Mouse (Mus musculus) liver, embryonic 11.5 days (tissue): ENCODE measurements around the gene Tln1. TPM values are rescaled to one million over a fixed set of nuclear protein-coding genes. Genes with fewer than 3 reads are reported as not detected.

Experiments used
- ATAC-seq: fragments of 200-750 bp; cut with Nextera tagmentation; replicated peaks from 2 replicates; pipeline ENCODE4 v1.8.0; 2017; ENCODE audit warnings: moderate number of reproducible peaks, mild to moderate bottlenecking, moderate TSS enrichment, moderate library complexity; ENCODE audit not compliant: low FRiP score
- DNase-seq: peaks from one replicate; pipeline ENCODE4 v3.0.0-alpha.2; 2017; ENCODE audit warnings: low spot score
- H3K27ac ChIP-seq: fragments of 300-500 bp; sonication (generic); 2 replicates; pipeline ENCODE4 v1.5.1; 2014; ENCODE audit warnings: mild to moderate bottlenecking, low read depth, low read length, control low read depth
- H3K27me3 ChIP-seq: fragments of 300-500 bp; sonication (generic); replicated peaks from 2 replicates; pipeline ENCODE4 v1.6.1; 2014; ENCODE audit warnings: low read length, mixed read lengths; ENCODE audit not compliant: control insufficient read depth, insufficient read depth
- H3K36me3 ChIP-seq: fragments of 300-500 bp; sonication (generic); 2 replicates; pipeline ENCODE4 v1.6.1; 2014; ENCODE audit warnings: mild to moderate bottlenecking, low read length, moderate library complexity, mixed read lengths; ENCODE audit not compliant: control insufficient read depth, insufficient read depth
- H3K4me1 ChIP-seq: fragments of 300-500 bp; sonication (generic); replicated peaks from 2 replicates; pipeline ENCODE4 v1.6.1; 2014; ENCODE audit warnings: low read length, mixed read lengths; ENCODE audit not compliant: control insufficient read depth, insufficient read depth
- H3K4me2 ChIP-seq: fragments of 300-500 bp; sonication (generic); 2 replicates; pipeline ENCODE4 v1.6.1; 2014; ENCODE audit warnings: mild to moderate bottlenecking, control low read depth, moderate library complexity
- H3K4me3 ChIP-seq: fragments of 300-500 bp; sonication (generic); 2 replicates; pipeline ENCODE4 v1.5.1; 2014; ENCODE audit warnings: low read depth, low read length, control low read depth
- H3K9ac ChIP-seq: fragments of 300-500 bp; sonication (generic); 2 replicates; pipeline ENCODE4 v1.6.1; 2014; ENCODE audit warnings: low read depth, low read length, control low read depth
- H3K9me3 ChIP-seq: fragments of 300-500 bp; sonication (generic); 2 replicates; pipeline ENCODE4 v1.6.1; 2016; ENCODE audit warnings: low read length, inconsistent platforms, mixed read lengths; ENCODE audit not compliant: control insufficient read depth
- WGBS: fragments of 180-500 bp; shearing (Covaris S2); extraction: QIAGEN DNeasy Blood & Tissue Kit; methylation state at CpG from one replicate; pipeline ENCODE4 v1.1.7; 2014; 5-methylcytosine and 5-hydroxymethylcytosine counted together
- polyA plus RNA-seq: library from polyadenylated mRNA; unstranded; fragments of >200 nt; fragmentation: Nextera tagmentation; extraction: Ambion mirVana; gene quantifications from 2 replicates; pipeline ENCODE4 v1.2.1, GENCODE M21; 2014

Gene Tln1
- polyA plus RNA-seq, 1 experiment from 2014 or later, result 66.4 TPM

DNA sequence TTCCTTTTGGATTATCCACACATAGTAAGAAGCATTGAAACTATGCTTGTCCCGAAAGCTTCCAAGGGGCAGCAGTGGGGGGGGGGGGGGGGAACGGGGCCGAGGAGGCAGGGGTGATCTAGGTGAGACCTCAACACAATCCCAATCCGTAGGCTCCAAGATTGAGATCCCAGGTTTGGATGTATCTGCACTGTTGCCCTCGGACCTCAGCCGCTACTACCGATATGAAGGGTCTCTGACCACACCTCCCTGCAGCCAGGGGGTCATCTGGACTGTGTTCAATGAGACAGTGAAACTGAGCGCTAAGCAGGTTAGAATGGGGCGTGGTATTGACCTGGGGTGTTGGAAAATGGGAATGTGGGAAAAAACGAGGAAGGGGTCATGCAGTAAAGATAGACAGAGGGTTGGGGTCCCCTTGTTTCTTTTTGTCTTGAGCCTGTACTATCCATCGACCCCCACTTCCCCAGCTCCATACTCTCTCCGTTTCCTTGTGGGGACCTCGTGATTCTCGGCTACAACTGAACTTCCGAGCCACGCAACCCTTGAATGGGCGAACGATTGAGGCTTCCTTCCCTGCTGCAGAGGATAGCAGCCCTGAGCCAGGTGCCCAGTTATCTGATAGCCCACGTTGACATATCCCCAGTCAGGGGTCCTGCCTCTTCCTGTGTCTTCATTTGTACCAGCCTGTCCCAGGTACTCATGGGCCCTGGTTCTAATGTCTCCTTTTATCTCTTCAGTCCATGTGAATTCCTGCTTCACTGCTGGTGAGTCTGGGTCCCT, 50.6 kb downstream of the Tln1 start:
- Histone ChIP-seq H3K9me3 (no peaks in the 10 kb centered on the region), H3K4me2 (no peak overlapping the region), H3K36me3 (no peaks in the 10 kb centered on the region), H3K4me1 (peaks cover 16% of the 10 kb centered on the region), H3K4me3 (no peak overlapping the region), H3K27me3 (peaks cover 2% of the 10 kb centered on the region), H3K27ac (no peak overlapping the region), H3K9ac (no peak overlapping the region)
- WGBS, result 61% methylated on average over 19 of the region's 19 CpGs
- no peak for DNase-seq
- ATAC-seq, result no peak

- peak overlapping the region; percentile 32; the same call in 1 of the 2 replicates for H3K27ac ChIP-seq
- ATAC-seq, result no peak
- H3K9me3 ChIP-seq, result no peaks in the 10 kb centered on the region
- no peaks in the 10 kb centered on the region for H3K36me3 ChIP-seq
- no peak for DNase-seq
- H3K4me2 ChIP-seq, result peak overlapping the region; percentile 88
- 35% methylated on average over 9 of the region's 9 CpGs for WGBS
- peak overlapping the region; percentile 72 for H3K9ac ChIP-seq
- peaks cover 18% of the 10 kb centered on the region for H3K4me1 ChIP-seq
- peak overlapping the region; percentile 64 for H3K4me3 ChIP-seq
- H3K27me3 ChIP-seq, result peaks cover 6% of the 10 kb centered on the region
Observed at GRCm38 (mm10) chr4:43509109-43509508, 53.4 kb downstream of the Tln1 start.

GRCm38 (mm10) chr4:43508666-43508997, 53.9 kb downstream of the Tln1 start:
- H3K4me1 ChIP-seq, result peaks cover 19% of the 10 kb centered on the region
- H3K36me3 ChIP-seq, result no peaks in the 10 kb centered on the region
- H3K9ac ChIP-seq, result peak overlapping the region; percentile 72
- peak overlapping the region; percentile 32; the same call in 1 of the 2 replicates for H3K27ac ChIP-seq
- peak overlapping the region; percentile 64 for H3K4me3 ChIP-seq
- peak overlapping the region; percentile 88 for H3K4me2 ChIP-seq
- peaks cover 6% of the 10 kb centered on the region for H3K27me3 ChIP-seq
- H3K9me3 ChIP-seq, result no peaks in the 10 kb centered on the region
- DNase-seq, result peak; percentile 76
- WGBS, result 3% methylated on average over 13 of the region's 13 CpGs
- peak; percentile 83 for ATAC-seq

DNA sequence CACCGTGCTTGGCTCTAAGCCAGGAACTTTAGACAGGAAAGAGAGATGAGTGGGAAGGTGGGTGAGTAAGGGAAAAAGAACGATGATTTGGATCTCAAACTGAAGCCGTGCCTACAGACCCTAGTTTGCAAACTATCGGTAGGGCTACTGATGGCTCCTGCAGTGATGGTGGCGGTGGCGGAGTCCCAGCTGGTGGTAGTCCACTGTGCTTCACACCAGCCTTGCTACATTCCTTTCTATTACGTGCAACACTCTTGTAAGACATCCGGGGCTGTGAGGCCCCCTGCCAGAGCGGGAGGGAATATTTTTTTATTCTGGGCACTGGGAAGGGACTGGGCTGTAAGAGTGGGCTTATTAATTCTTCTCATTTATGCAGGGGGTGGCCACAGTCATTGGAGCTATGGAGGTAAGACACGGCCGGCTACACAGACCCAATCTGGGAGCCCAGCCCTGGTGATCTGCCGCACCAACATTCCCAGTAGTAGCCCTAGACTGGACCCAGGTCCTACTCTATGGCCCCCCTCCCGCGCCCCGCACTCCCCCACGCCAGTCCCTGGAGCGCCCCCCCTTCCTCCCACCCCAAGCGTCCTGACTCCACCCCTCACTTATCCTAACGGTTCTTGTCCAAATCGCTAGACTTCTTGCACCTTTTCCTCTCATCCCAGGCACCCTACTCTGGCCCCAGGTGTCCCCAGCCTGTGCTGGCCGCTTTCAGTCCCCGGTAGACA, 54.4 kb downstream of the Tln1 start:
- Histone ChIP-seq H3K9ac (peak overlapping the region; percentile 72), H3K27ac (no peak overlapping the region; the same call in 1 of the 2 replicates), H3K4me3 (peak overlapping the region; percentile 64), H3K4me2 (peak overlapping the region; percentile 88), H3K36me3 (no peaks in the 10 kb centered on the region), H3K9me3 (no peaks in the 10 kb centered on the region), H3K4me1 (peaks cover 19% of the 10 kb centered on the region), H3K27me3 (peaks cover 6% of the 10 kb centered on the region)
- no peak for DNase-seq
- WGBS, result 12% methylated on average over 22 of the region's 22 CpGs
- peak; percentile 35 for ATAC-seq

GRCm38 (mm10) chr4:43506536-43507185, 55.8 kb downstream of the Tln1 start, which contains the start of gene Car9:
Gene Car9 (plus strand): TSS chr4:43506966.
- ATAC-seq, result no peak
- Histone ChIP-seq H3K4me2 (peak within 1 kb of the TSS; percentile 88), H3K9me3 (no peaks in the 10 kb centered on the region), H3K9ac (peak within 1 kb of the TSS; percentile 72; the same call in 1 of the 2 replicates), H3K4me3 (peak within 1 kb of the TSS; percentile 64), H3K27ac (no peak within 1 kb of the TSS), H3K27me3 (peaks cover 6% of the 10 kb centered on the region), H3K36me3 (no peaks in the 10 kb centered on the region), H3K4me1 (peaks cover 19% of the 10 kb centered on the region)
- no peak for DNase-seq
- 73% methylated on average over 9 of the region's 9 CpGs for WGBS

GRCm38 (mm10) chr4:43506074-43506473, 56.4 kb downstream of the Tln1 start:
- Histone ChIP-seq H3K9ac (no peak overlapping the region), H3K4me1 (peaks cover 19% of the 10 kb centered on the region), H3K4me2 (no peak overlapping the region), H3K9me3 (no peaks in the 10 kb centered on the region), H3K27me3 (peaks cover 6% of the 10 kb centered on the region), H3K27ac (no peak overlapping the region), H3K4me3 (no peak overlapping the region), H3K36me3 (no peaks in the 10 kb centered on the region)
- WGBS, result 82% methylated on average over 8 of the region's 8 CpGs
- DNase-seq (no peak), ATAC-seq (no peak)

- no peak overlapping the region for H3K27ac ChIP-seq
- H3K4me2 ChIP-seq, result no peak overlapping the region
- H3K36me3 ChIP-seq, result no peaks in the 10 kb centered on the region
- no peak overlapping the region for H3K9ac ChIP-seq
- no peaks in the 10 kb centered on the region for H3K9me3 ChIP-seq
- no peak for DNase-seq
- no peak overlapping the region for H3K4me3 ChIP-seq
- 47% methylated on average over 4 of the region's 4 CpGs for WGBS
- ATAC-seq, result no peak
- peaks cover 17% of the 10 kb centered on the region for H3K4me1 ChIP-seq
- peaks cover 6% of the 10 kb centered on the region for H3K27me3 ChIP-seq
Observed at GRCm38 (mm10) chr4:43504269-43504668, 58.2 kb downstream of the Tln1 start.

GRCm38 (mm10) chr4:43503506-43503905, 59.0 kb downstream of the Tln1 start:
- Histone ChIP-seq H3K9ac (no peak overlapping the region), H3K4me3 (no peak overlapping the region), H3K27ac (no peak overlapping the region), H3K4me1 (peaks cover 15% of the 10 kb centered on the region), H3K9me3 (no peaks in the 10 kb centered on the region), H3K4me2 (no peak overlapping the region), H3K27me3 (peaks cover 6% of the 10 kb centered on the region; the same call in 1 of the 2 replicates), H3K36me3 (no peaks in the 10 kb centered on the region)
- WGBS, result 72% methylated on average over 6 of the region's 6 CpGs
- ATAC-seq, result no peak
- no peak for DNase-seq
